Mouse (Mus musculus): ENCODE data around the gene F2. TPM values are rescaled to one million over a fixed set of nuclear protein-coding genes. Genes with fewer than 3 reads are reported as not detected.

Gene F2
- total RNA-seq (2018; cell fraction: chromatin; rRNA removed) = not detected
- not detected for total RNA-seq (2018; cell fraction: cytosol; rRNA removed)
- total RNA-seq (2018; cell fraction: nucleus; rRNA removed) = not detected
- not detected in 3 replicates for polyA plus RNA-seq (2018)

GRCm38 (mm10) chr2:91636229-91636628, at the start of gene F2:
Gene F2 (minus strand): TSS chr2:91636414.
- 82% methylated on average over 8 of the region's 8 CpGs for WGBS (ENCODE audit: missing documents)
- Histone ChIP-seq H3K79me2 (ENCODE audit: inconsistent target) (no peaks in the 10 kb centered on the region), H3K27ac (no peak within 1 kb of the TSS), H3K4me3 (ENCODE audit: inconsistent target) (no peak within 1 kb of the TSS), H3K36me3 (ENCODE audit: inconsistent target) (no peaks in the 10 kb centered on the region)

GRCm38 (mm10) chr2:91683919-91684318, 47.7 kb upstream of the F2 start:
- no peak overlapping the region for H3K4me3 ChIP-seq (ENCODE audit: inconsistent target)
- no peak overlapping the region for H3K27ac ChIP-seq
- H3K79me2 ChIP-seq (ENCODE audit: inconsistent target) = no peaks in the 10 kb centered on the region
- peaks cover 70% of the 10 kb centered on the region for H3K36me3 ChIP-seq (ENCODE audit: inconsistent target)
- WGBS (ENCODE audit: missing documents) = 86% methylated on average over 8 of the region's 8 CpGs

- Histone ChIP-seq H3K36me3 (ENCODE audit: inconsistent target) (peaks cover 71% of the 10 kb centered on the region), H3K27ac (no peak overlapping the region), H3K4me3 (ENCODE audit: inconsistent target) (no peak overlapping the region), H3K79me2 (ENCODE audit: inconsistent target) (no peaks in the 10 kb centered on the region)
- WGBS (ENCODE audit: missing documents) = 81% methylated on average over 4 of the region's 4 CpGs
Measured at GRCm38 (mm10) chr2:91682850-91683249, 46.6 kb upstream of the F2 start.

- Histone ChIP-seq H3K36me3 (ENCODE audit: inconsistent target) (peaks cover 78% of the 10 kb centered on the region), H3K79me2 (ENCODE audit: inconsistent target) (no peaks in the 10 kb centered on the region), H3K27ac (no peak overlapping the region), H3K4me3 (ENCODE audit: inconsistent target) (no peak overlapping the region)
Measured at GRCm38 (mm10) chr2:91676961-91677360, 40.7 kb upstream of the F2 start.

GRCm38 (mm10) chr2:91676420-91676819, 40.2 kb upstream of the F2 start:
- Histone ChIP-seq H3K79me2 (ENCODE audit: inconsistent target) (no peaks in the 10 kb centered on the region), H3K27ac (no peak overlapping the region), H3K4me3 (ENCODE audit: inconsistent target) (no peak overlapping the region), H3K36me3 (ENCODE audit: inconsistent target) (peaks cover 72% of the 10 kb centered on the region)
- WGBS (ENCODE audit: missing documents) = 71% methylated on average over 2 of the region's 2 CpGs

- Histone ChIP-seq H3K27ac (no peak overlapping the region), H3K4me3 (ENCODE audit: inconsistent target) (no peak overlapping the region), H3K36me3 (ENCODE audit: inconsistent target) (peaks cover 72% of the 10 kb centered on the region), H3K79me2 (ENCODE audit: inconsistent target) (no peaks in the 10 kb centered on the region)
- 92% methylated on average over 5 of the region's 5 CpGs for WGBS (ENCODE audit: missing documents)
Measured at GRCm38 (mm10) chr2:91674895-91675294, 38.7 kb upstream of the F2 start.

GRCm38 (mm10) chr2:91673587-91673986, 37.4 kb upstream of the F2 start:
- no peak overlapping the region for H3K27ac ChIP-seq
- H3K4me3 ChIP-seq (ENCODE audit: inconsistent target) = no peak overlapping the region
- H3K36me3 ChIP-seq (ENCODE audit: inconsistent target) = peaks cover 72% of the 10 kb centered on the region
- WGBS (ENCODE audit: missing documents) = 94% methylated on average over 2 of the region's 2 CpGs
- no peaks in the 10 kb centered on the region for H3K79me2 ChIP-seq (ENCODE audit: inconsistent target)

- Histone ChIP-seq H3K79me2 (ENCODE audit: inconsistent target) (no peaks in the 10 kb centered on the region), H3K36me3 (ENCODE audit: inconsistent target) (peaks cover 67% of the 10 kb centered on the region), H3K4me3 (ENCODE audit: inconsistent target) (no peak overlapping the region), H3K27ac (no peak overlapping the region)
- 96% methylated on average over 6 of the region's 6 CpGs for WGBS (ENCODE audit: missing documents)
Measured at GRCm38 (mm10) chr2:91670038-91670437, 33.8 kb upstream of the F2 start.

GRCm38 (mm10) chr2:91669326-91669725, 33.1 kb upstream of the F2 start:
- no peak overlapping the region for H3K4me3 ChIP-seq (ENCODE audit: inconsistent target)
- WGBS (ENCODE audit: missing documents) = 93% methylated on average over 8 of the region's 8 CpGs
- peaks cover 66% of the 10 kb centered on the region for H3K36me3 ChIP-seq (ENCODE audit: inconsistent target)

GRCm38 (mm10) chr2:91667747-91668146, 31.5 kb upstream of the F2 start:
- WGBS (ENCODE audit: missing documents) = 88% methylated on average over 2 of the region's 2 CpGs
- Histone ChIP-seq H3K27ac (no peak overlapping the region), H3K4me3 (ENCODE audit: inconsistent target) (no peak overlapping the region), H3K79me2 (ENCODE audit: inconsistent target) (no peaks in the 10 kb centered on the region), H3K36me3 (ENCODE audit: inconsistent target) (peaks cover 78% of the 10 kb centered on the region)

More at GRCm38 (mm10) chr2:91669326-91669725, 33.1 kb upstream of the F2 start:
- Histone ChIP-seq H3K27ac (no peak overlapping the region), H3K79me2 (ENCODE audit: inconsistent target) (no peaks in the 10 kb centered on the region)

- H3K27ac ChIP-seq = no peak overlapping the region
- WGBS (ENCODE audit: missing documents) = 97% methylated on average over 6 of the region's 6 CpGs
- H3K79me2 ChIP-seq (ENCODE audit: inconsistent target) = no peaks in the 10 kb centered on the region
- H3K4me3 ChIP-seq (ENCODE audit: inconsistent target) = no peak overlapping the region
- H3K36me3 ChIP-seq (ENCODE audit: inconsistent target) = peaks cover 80% of the 10 kb centered on the region
Measured at GRCm38 (mm10) chr2:91666386-91666910, 30.2 kb upstream of the F2 start.

GRCm38 (mm10) chr2:91664780-91665179, 28.6 kb upstream of the F2 start:
- Histone ChIP-seq H3K36me3 (ENCODE audit: inconsistent target) (peaks cover 70% of the 10 kb centered on the region), H3K27ac (no peak overlapping the region), H3K4me3 (ENCODE audit: inconsistent target) (no peak overlapping the region), H3K79me2 (ENCODE audit: inconsistent target) (no peaks in the 10 kb centered on the region)

GRCm38 (mm10) chr2:91660981-91661380, 24.8 kb upstream of the F2 start:
- Histone ChIP-seq H3K27ac (no peak overlapping the region), H3K36me3 (ENCODE audit: inconsistent target) (peaks cover 70% of the 10 kb centered on the region), H3K4me3 (ENCODE audit: inconsistent target) (no peak overlapping the region), H3K79me2 (ENCODE audit: inconsistent target) (no peaks in the 10 kb centered on the region)
- 71% methylated on average over 6 of the region's 6 CpGs for WGBS (ENCODE audit: missing documents)

GRCm38 (mm10) chr2:91659657-91660056, 23.4 kb upstream of the F2 start:
- no peak overlapping the region for H3K4me3 ChIP-seq (ENCODE audit: inconsistent target)
- H3K79me2 ChIP-seq (ENCODE audit: inconsistent target) = peaks cover 7% of the 10 kb centered on the region; the same call in 1 of the 2 replicates
- H3K27ac ChIP-seq = no peak overlapping the region
- H3K36me3 ChIP-seq (ENCODE audit: inconsistent target) = peaks cover 72% of the 10 kb centered on the region
- 98% methylated on average over 8 of the region's 8 CpGs for WGBS (ENCODE audit: missing documents)

GRCm38 (mm10) chr2:91656774-91657173, 20.6 kb upstream of the F2 start:
- WGBS (ENCODE audit: missing documents) = 98% methylated on average over 6 of the region's 8 CpGs
- H3K36me3 ChIP-seq (ENCODE audit: inconsistent target) = peaks cover 72% of the 10 kb centered on the region
- H3K79me2 ChIP-seq (ENCODE audit: inconsistent target) = peaks cover 36% of the 10 kb centered on the region
- no peak overlapping the region for H3K27ac ChIP-seq
- no peak overlapping the region for H3K4me3 ChIP-seq (ENCODE audit: inconsistent target)

- WGBS (ENCODE audit: missing documents) = 92% methylated on average over 6 of the region's 6 CpGs
- Histone ChIP-seq H3K4me3 (ENCODE audit: inconsistent target) (no peak overlapping the region), H3K27ac (no peak overlapping the region), H3K79me2 (ENCODE audit: inconsistent target) (peaks cover 46% of the 10 kb centered on the region), H3K36me3 (ENCODE audit: inconsistent target) (peaks cover 72% of the 10 kb centered on the region)
Measured at GRCm38 (mm10) chr2:91655827-91656226, 19.6 kb upstream of the F2 start.
